Mouse (Mus musculus): ENCODE data around the gene Ppp1r2. TPM values are rescaled to one million over a fixed set of nuclear protein-coding genes. Genes with fewer than 3 reads are reported as not detected.
A peak's percentile ranks its signal among the peaks of the same experiment; 100 is the strongest.

Gene Ppp1r2
- polyA plus RNA-seq, 1 experiment from 2014 or later: 78.4 TPM

GRCm38 (mm10) chr16:31280176-31280575, 5.1 kb upstream of the Ppp1r2 start:
- H3K4me2 ChIP-seq (ENCODE audit: low read depth, severe bottlenecking): no peak overlapping the region
- ATAC-seq (ENCODE audit: insufficient number of reproducible peaks, low FRiP score, low TSS enrichment, low read depth) (no peak), DNase-seq (ENCODE audit: low spot score) (no peak)
- H3K27ac ChIP-seq (replicated peaks; ENCODE audit: low read depth, low read length): no peak overlapping the region
- H3K36me3 ChIP-seq (ENCODE audit: control insufficient read depth, insufficient read depth, low read length): no peaks in the 10 kb centered on the region
- no peaks in the 10 kb centered on the region for H3K4me1 ChIP-seq (ENCODE audit: control insufficient read depth, insufficient read depth, low read length)
- no peak overlapping the region for H3K9ac ChIP-seq (ENCODE audit: low read length)
- 83% methylated on average over 4 of the region's 4 CpGs for WGBS
- H3K4me3 ChIP-seq (ENCODE audit: low read depth, low read length): no peak overlapping the region
- no peaks in the 10 kb centered on the region for H3K9me3 ChIP-seq (ENCODE audit: control insufficient read depth, low read length)
- no peaks in the 10 kb centered on the region for H3K27me3 ChIP-seq (ENCODE audit: control insufficient read depth, insufficient read depth, low read length)

DNA sequence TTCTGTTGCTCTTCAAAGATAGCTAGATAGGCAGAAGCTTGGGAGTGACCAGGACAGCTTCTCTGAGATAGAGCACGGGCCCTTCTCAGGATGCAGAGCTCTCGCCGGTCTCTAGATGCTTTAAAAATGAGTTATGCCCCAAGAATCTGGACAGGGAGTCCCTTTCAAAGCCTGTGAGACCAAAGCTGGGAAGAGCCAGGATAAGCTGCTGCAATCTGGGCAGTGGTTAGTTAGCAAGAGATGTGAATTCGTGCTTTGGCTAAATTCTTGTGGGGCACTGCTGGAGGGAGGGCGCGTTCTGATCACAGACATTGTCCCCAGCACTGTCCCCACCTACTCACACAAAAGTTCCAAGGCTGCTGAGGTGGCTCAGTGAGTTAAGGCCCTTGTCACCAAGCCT, 3.5 kb upstream of the Ppp1r2 start:
- Histone ChIP-seq H3K9me3 (ENCODE audit: control insufficient read depth, low read length) (no peaks in the 10 kb centered on the region), H3K4me3 (ENCODE audit: low read depth, low read length) (no peak overlapping the region), H3K27ac (replicated peaks; ENCODE audit: low read depth, low read length) (no peak overlapping the region), H3K36me3 (ENCODE audit: control insufficient read depth, insufficient read depth, low read length) (no peaks in the 10 kb centered on the region), H3K27me3 (ENCODE audit: control insufficient read depth, insufficient read depth, low read length) (no peaks in the 10 kb centered on the region), H3K9ac (ENCODE audit: low read length) (no peak overlapping the region), H3K4me1 (ENCODE audit: control insufficient read depth, insufficient read depth, low read length) (peaks cover under 1% of the 10 kb centered on the region; the same call in 1 of the 2 replicates), H3K4me2 (ENCODE audit: low read depth, severe bottlenecking) (no peak overlapping the region)
- DNase-seq (ENCODE audit: low spot score): no peak
- no peak for ATAC-seq (ENCODE audit: insufficient number of reproducible peaks, low FRiP score, low TSS enrichment, low read depth)
- 67% methylated on average over 6 of the region's 6 CpGs for WGBS

DNA sequence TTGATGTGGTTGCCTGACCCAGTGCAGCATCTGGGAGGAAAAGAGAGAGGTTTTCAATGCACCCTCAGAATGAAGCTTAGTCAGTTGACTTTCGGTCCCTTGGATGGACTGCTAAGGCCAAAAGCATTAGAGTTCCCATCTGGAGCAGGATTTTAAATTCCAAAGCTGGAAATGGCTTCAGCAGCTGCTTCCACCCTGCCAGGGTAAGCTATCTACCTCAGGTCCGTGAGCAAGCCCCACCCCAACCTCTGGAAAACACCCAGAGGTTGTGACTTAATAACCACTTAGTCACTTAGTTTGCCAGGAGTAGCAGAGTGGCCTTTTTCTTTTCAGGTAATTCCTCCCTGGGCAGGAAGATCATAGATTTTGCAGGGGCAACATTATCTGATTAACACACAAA, 3.0 kb upstream of the Ppp1r2 start:
- Histone ChIP-seq H3K36me3 (ENCODE audit: control insufficient read depth, insufficient read depth, low read length) (no peaks in the 10 kb centered on the region), H3K4me2 (ENCODE audit: low read depth, severe bottlenecking) (no peak overlapping the region), H3K27me3 (ENCODE audit: control insufficient read depth, insufficient read depth, low read length) (no peaks in the 10 kb centered on the region), H3K9me3 (ENCODE audit: control insufficient read depth, low read length) (no peaks in the 10 kb centered on the region), H3K9ac (ENCODE audit: low read length) (no peak overlapping the region), H3K4me1 (ENCODE audit: control insufficient read depth, insufficient read depth, low read length) (peaks cover 6% of the 10 kb centered on the region; the same call in 1 of the 2 replicates), H3K4me3 (ENCODE audit: low read depth, low read length) (no peak overlapping the region), H3K27ac (replicated peaks; ENCODE audit: low read depth, low read length) (no peak overlapping the region)
- 57% methylated on average over 2 of the region's 2 CpGs for WGBS
- ATAC-seq (ENCODE audit: insufficient number of reproducible peaks, low FRiP score, low TSS enrichment, low read depth) (no peak), DNase-seq (ENCODE audit: low spot score) (no peak)

- H3K36me3 ChIP-seq (ENCODE audit: control insufficient read depth, insufficient read depth, low read length): no peaks in the 10 kb centered on the region
- no peak overlapping the region for H3K27ac ChIP-seq (replicated peaks; ENCODE audit: low read depth, low read length)
- ATAC-seq (ENCODE audit: insufficient number of reproducible peaks, low FRiP score, low TSS enrichment, low read depth): no peak
- H3K4me3 ChIP-seq (ENCODE audit: low read depth, low read length): no peak overlapping the region
- no peaks in the 10 kb centered on the region for H3K27me3 ChIP-seq (ENCODE audit: control insufficient read depth, insufficient read depth, low read length)
- H3K9ac ChIP-seq (ENCODE audit: low read length): no peak overlapping the region
- 79% methylated on average over 7 of the region's 7 CpGs for WGBS
- H3K4me1 ChIP-seq (ENCODE audit: control insufficient read depth, insufficient read depth, low read length): peaks cover 14% of the 10 kb centered on the region; the same call in 1 of the 2 replicates
- no peak overlapping the region for H3K4me2 ChIP-seq (ENCODE audit: low read depth, severe bottlenecking)
- no peak for DNase-seq (ENCODE audit: low spot score)
- no peaks in the 10 kb centered on the region for H3K9me3 ChIP-seq (ENCODE audit: control insufficient read depth, low read length)
These were observed 1.9 kb upstream of the Ppp1r2 start for GRCm38 (mm10) chr16:31276962-31277361.

- 75% methylated on average over 7 of the region's 7 CpGs for WGBS
- Histone ChIP-seq H3K4me2 (ENCODE audit: low read depth, severe bottlenecking) (no peak overlapping the region), H3K36me3 (ENCODE audit: control insufficient read depth, insufficient read depth, low read length) (no peaks in the 10 kb centered on the region), H3K27me3 (ENCODE audit: control insufficient read depth, insufficient read depth, low read length) (no peaks in the 10 kb centered on the region), H3K27ac (replicated peaks; ENCODE audit: low read depth, low read length) (no peak overlapping the region), H3K9ac (ENCODE audit: low read length) (no peak overlapping the region), H3K4me1 (ENCODE audit: control insufficient read depth, insufficient read depth, low read length) (peaks cover 14% of the 10 kb centered on the region; the same call in 1 of the 2 replicates), H3K4me3 (ENCODE audit: low read depth, low read length) (no peak overlapping the region), H3K9me3 (ENCODE audit: control insufficient read depth, low read length) (no peaks in the 10 kb centered on the region)
- ATAC-seq (ENCODE audit: insufficient number of reproducible peaks, low FRiP score, low TSS enrichment, low read depth) (no peak), DNase-seq (ENCODE audit: low spot score) (no peak)
These were observed 1.5 kb upstream of the Ppp1r2 start for GRCm38 (mm10) chr16:31276539-31276938.

DNA sequence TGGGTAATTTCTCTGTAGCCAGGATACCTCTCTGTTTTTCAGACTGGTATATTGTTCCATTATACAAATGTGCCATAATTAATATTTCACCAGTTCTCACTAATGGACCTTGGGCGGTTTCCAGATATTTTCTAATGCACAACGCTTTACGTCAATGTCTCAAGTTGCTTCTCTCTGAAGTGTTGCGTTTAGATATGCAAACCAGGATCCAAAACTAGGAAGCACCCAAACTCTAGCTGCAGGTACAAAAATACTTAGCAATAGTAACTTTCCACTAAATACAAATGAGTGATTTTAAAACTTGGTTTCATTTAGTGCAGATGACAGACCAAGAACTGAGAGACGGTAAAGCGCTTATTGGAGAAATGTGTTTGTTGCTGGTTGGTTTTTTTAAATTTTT, 993 bp downstream of the Ppp1r2 start:
- Histone ChIP-seq H3K9me3 (ENCODE audit: control insufficient read depth, low read length) (no peaks in the 10 kb centered on the region), H3K4me3 (ENCODE audit: low read depth, low read length) (peak overlapping the region; percentile 96), H3K4me2 (ENCODE audit: low read depth, severe bottlenecking) (peak overlapping the region; percentile 66), H3K27ac (replicated peaks; ENCODE audit: low read depth, low read length) (no peak overlapping the region), H3K36me3 (ENCODE audit: control insufficient read depth, insufficient read depth, low read length) (peaks cover 2% of the 10 kb centered on the region; the same call in 1 of the 2 replicates), H3K9ac (ENCODE audit: low read length) (peak overlapping the region; percentile 95), H3K27me3 (ENCODE audit: control insufficient read depth, insufficient read depth, low read length) (no peaks in the 10 kb centered on the region), H3K4me1 (ENCODE audit: control insufficient read depth, insufficient read depth, low read length) (peaks cover 14% of the 10 kb centered on the region; the same call in 1 of the 2 replicates)
- WGBS: 7% methylated on average over 6 of the region's 6 CpGs
- no peak for DNase-seq (ENCODE audit: low spot score)
- no peak for ATAC-seq (ENCODE audit: insufficient number of reproducible peaks, low FRiP score, low TSS enrichment, low read depth)

DNA sequence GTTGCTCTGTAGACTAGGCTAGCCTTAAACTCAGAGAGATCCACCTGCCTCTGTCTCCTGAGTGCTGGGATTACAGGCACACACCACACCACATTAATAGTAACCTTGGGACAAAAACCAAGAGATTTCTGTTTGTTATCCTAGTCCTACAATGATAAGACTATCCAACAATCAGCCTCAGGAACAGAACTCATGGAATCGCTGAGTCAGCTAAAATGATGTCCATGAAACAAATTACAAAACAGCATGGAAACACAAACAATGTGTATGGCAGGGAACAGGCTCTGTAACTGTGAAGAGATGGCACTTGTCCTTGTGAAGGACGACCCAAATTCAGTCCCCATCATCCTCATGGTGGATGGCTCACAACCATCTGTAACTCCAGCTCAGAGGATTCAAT, 8.4 kb downstream of the Ppp1r2 start:
- no peak overlapping the region for H3K27ac ChIP-seq (replicated peaks; ENCODE audit: low read depth, low read length)
- H3K9me3 ChIP-seq (ENCODE audit: control insufficient read depth, low read length): no peaks in the 10 kb centered on the region
- peaks cover 2% of the 10 kb centered on the region; the same call in 1 of the 2 replicates for H3K36me3 ChIP-seq (ENCODE audit: control insufficient read depth, insufficient read depth, low read length)
- H3K4me2 ChIP-seq (ENCODE audit: low read depth, severe bottlenecking): no peak overlapping the region
- no peaks in the 10 kb centered on the region for H3K4me1 ChIP-seq (ENCODE audit: control insufficient read depth, insufficient read depth, low read length)
- no peak overlapping the region for H3K9ac ChIP-seq (ENCODE audit: low read length)
- DNase-seq (ENCODE audit: low spot score) (no peak), ATAC-seq (ENCODE audit: insufficient number of reproducible peaks, low FRiP score, low TSS enrichment, low read depth) (no peak)
- 87% methylated on average over 2 of the region's 2 CpGs for WGBS
- H3K27me3 ChIP-seq (ENCODE audit: control insufficient read depth, insufficient read depth, low read length): no peaks in the 10 kb centered on the region
- no peak overlapping the region for H3K4me3 ChIP-seq (ENCODE audit: low read depth, low read length)

DNA sequence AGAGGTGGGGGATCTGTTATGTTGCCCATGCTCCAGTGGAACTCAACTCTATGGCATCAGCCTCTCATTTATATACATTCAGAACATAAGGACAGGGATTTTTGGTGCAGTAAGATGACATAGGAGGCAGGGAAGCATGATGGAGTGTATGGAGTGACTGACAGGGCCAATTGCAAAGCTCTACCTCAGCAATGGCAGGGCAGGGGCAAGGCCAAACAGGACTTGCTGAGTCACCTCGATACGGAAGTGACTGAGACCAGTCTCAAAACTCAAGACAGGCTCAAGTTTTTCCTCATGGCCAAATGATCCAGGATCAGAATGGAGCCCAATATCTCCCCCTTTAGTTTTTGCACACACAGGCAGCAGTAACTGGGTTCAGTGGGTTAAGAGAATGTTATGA, 18.9 kb downstream of the Ppp1r2 start:
- Histone ChIP-seq H3K9me3 (ENCODE audit: control insufficient read depth, low read length) (no peaks in the 10 kb centered on the region), H3K27me3 (ENCODE audit: control insufficient read depth, insufficient read depth, low read length) (no peaks in the 10 kb centered on the region), H3K9ac (ENCODE audit: low read length) (no peak overlapping the region), H3K27ac (replicated peaks; ENCODE audit: low read depth, low read length) (no peak overlapping the region), H3K4me2 (ENCODE audit: low read depth, severe bottlenecking) (no peak overlapping the region), H3K36me3 (ENCODE audit: control insufficient read depth, insufficient read depth, low read length) (peaks cover 4% of the 10 kb centered on the region; the same call in 1 of the 2 replicates), H3K4me1 (ENCODE audit: control insufficient read depth, insufficient read depth, low read length) (no peaks in the 10 kb centered on the region), H3K4me3 (ENCODE audit: low read depth, low read length) (no peak overlapping the region)
- ATAC-seq (ENCODE audit: insufficient number of reproducible peaks, low FRiP score, low TSS enrichment, low read depth): no peak
- 94% methylated on average over 2 of the region's 2 CpGs for WGBS
- DNase-seq (ENCODE audit: low spot score): no peak

- no peak for DNase-seq (ENCODE audit: low spot score)
- Histone ChIP-seq H3K36me3 (ENCODE audit: control insufficient read depth, insufficient read depth, low read length) (peaks cover 2% of the 10 kb centered on the region; the same call in 1 of the 2 replicates), H3K4me3 (ENCODE audit: low read depth, low read length) (no peak overlapping the region), H3K27ac (replicated peaks; ENCODE audit: low read depth, low read length) (no peak overlapping the region), H3K4me1 (ENCODE audit: control insufficient read depth, insufficient read depth, low read length) (no peaks in the 10 kb centered on the region), H3K4me2 (ENCODE audit: low read depth, severe bottlenecking) (no peak overlapping the region), H3K9me3 (ENCODE audit: control insufficient read depth, low read length) (no peaks in the 10 kb centered on the region), H3K9ac (ENCODE audit: low read length) (no peak overlapping the region), H3K27me3 (ENCODE audit: control insufficient read depth, insufficient read depth, low read length) (no peaks in the 10 kb centered on the region)
- WGBS: 92% methylated on average over 3 of the region's 3 CpGs
- no peak for ATAC-seq (ENCODE audit: insufficient number of reproducible peaks, low FRiP score, low TSS enrichment, low read depth)
These were observed 19.4 kb downstream of the Ppp1r2 start for GRCm38 (mm10) chr16:31255685-31256084.
